Mouse (Mus musculus): ENCODE results near the gene Plekha1. TPM values are rescaled to one million over a fixed set of nuclear protein-coding genes. Genes with fewer than 3 reads are reported as not detected.

Plekha1 gene
- 107 and 110 TPM in 2 replicates for polyA plus RNA-seq (2012; rRNA removed)

DNA sequence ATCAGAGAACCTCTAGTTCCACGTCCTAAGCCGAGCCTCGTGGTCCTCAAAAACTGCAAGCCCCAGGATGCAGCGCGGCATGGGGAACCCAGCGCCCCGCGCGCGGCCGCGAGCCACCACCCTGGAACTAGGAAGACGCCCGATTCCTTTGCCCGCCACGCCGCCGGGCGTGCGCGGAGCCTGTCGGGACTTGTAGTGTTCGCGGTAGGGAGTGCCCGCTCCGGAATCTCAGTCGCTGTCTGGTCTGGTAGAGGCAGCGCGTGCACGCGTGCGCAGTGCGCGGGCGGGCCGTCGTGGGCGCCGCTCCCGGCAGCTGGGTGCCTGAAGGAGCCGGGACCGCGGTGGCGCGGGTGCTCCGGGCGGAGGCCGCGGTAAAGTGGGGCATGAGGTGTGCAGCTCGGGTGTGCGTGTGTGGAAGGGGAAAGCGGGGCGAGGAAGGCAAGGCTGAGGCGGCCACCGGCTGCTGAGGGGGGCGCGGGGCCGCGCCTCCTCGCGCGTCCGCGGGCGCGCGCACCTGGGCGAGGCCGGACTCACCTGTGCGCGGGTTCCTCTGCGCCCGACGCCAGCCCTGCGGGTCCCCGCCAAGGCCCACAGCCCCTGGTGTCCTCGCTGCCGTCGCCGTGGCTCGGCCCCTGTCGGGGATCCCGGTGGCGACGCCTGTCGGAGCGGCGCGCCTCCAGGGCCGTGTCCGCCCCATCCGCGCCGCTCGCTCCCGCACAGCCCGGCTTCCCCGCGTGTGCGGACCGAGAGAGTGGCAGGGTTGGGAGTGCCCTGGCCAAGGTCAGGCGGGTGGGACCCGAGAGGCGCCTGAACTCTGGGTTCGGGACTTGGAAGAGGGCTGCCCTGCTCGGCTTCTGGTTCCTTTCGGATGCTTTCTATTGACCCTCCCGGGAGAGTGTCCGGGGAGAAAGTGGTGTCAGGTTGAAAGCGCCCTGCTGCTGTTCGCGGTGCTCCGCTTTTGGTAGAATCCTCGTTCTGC is at the start of gene Plekha1:
Gene Plekha1, plus strand, starts transcription at position 144 of the 979 bp plus-strand sequence.
- Histone ChIP-seq H3K27me3 (ENCODE audit: control insufficient read depth, insufficient read depth, low read length) (no peaks in the 10 kb centered on the region), H3K4me1 (ENCODE audit: control insufficient read depth, insufficient read depth, low read length) (peaks cover 6% of the 10 kb centered on the region; the same call in 1 of the 2 replicates), H3K4me3 (replicated peaks; ENCODE audit: insufficient read depth, low read depth, low read length) (peak within 1 kb of the TSS; percentile 79), H3K27ac (ENCODE audit: insufficient read depth, low read length) (peak within 1 kb of the TSS; percentile 87)
- under 1% methylated on average over 104 of the region's 114 CpGs for WGBS
- TF ChIP-seq POLR2A (IDR thresholded peaks at IDR 0.05; ENCODE audit: borderline replicate concordance, insufficient read depth, low read length) = peak; percentile 74
- TF ChIP-seq CTCF (IDR thresholded peaks at IDR 0.05; ENCODE audit: borderline replicate concordance, insufficient read depth, low read depth, low read length) = no peak
- DNase-seq = peak; percentile 98 to 100

DNA sequence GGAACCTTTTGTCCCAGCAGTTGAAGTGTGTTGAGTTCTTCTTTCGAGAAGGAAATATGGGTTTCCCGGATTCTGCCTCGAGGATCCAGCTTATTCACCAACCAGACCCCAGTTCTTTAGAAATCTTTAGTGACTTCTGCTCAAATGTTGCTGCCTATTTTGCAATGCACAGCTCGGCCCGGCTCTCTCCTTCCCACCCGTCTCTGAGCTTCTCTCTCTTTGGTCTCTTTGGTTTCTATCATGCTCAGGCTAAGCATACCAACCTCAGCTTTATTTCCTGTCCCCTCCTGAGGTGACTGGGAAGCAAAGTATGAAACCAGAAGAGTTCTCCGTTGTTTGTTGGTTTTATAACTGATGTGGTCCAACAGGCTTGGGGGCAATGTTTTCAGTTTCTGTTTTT is 49.3 kb upstream of the Plekha1 start:
- no peak for DNase-seq
- 83% methylated on average over 7 of the region's 7 CpGs for WGBS
- H3K4me1 ChIP-seq (ENCODE audit: control insufficient read depth, insufficient read depth, low read length) = no peaks in the 10 kb centered on the region
- H3K4me3 ChIP-seq (replicated peaks; ENCODE audit: insufficient read depth, low read depth, low read length) = no peak overlapping the region
- H3K27ac ChIP-seq (ENCODE audit: insufficient read depth, low read length) = no peak overlapping the region
- H3K27me3 ChIP-seq (ENCODE audit: control insufficient read depth, insufficient read depth, low read length) = no peaks in the 10 kb centered on the region
- TF ChIP-seq CTCF (IDR thresholded peaks at IDR 0.05; ENCODE audit: borderline replicate concordance, insufficient read depth, low read depth, low read length) (no peak), POLR2A (IDR thresholded peaks at IDR 0.05; ENCODE audit: borderline replicate concordance, insufficient read depth, low read length) (no peak)

DNA sequence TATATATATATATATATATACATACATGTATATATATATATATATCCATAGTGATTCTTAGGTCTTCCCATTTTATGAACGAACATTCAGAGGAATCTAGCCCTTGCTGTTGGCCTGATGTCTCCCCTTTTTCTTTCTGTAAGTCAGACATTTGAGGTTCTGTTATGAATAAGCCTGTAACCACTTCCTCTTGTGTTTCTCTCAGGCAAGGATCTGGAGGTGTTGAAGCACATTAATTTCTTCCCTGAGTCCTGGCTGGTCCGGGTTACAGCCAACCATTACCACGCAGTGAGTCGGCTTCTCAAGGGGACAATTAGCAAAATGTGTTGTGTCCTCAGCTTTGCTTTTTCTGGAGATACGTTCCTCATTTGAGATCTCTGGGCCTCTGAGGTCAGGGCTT is 46.7 kb upstream of the Plekha1 start:
- TF ChIP-seq CTCF (IDR thresholded peaks at IDR 0.05; ENCODE audit: borderline replicate concordance, insufficient read depth, low read depth, low read length) (no peak), POLR2A (IDR thresholded peaks at IDR 0.05; ENCODE audit: borderline replicate concordance, insufficient read depth, low read length) (no peak)
- DNase-seq = no peak
- 84% methylated on average over 5 of the region's 5 CpGs for WGBS
- Histone ChIP-seq H3K4me1 (ENCODE audit: control insufficient read depth, insufficient read depth, low read length) (no peaks in the 10 kb centered on the region), H3K4me3 (replicated peaks; ENCODE audit: insufficient read depth, low read depth, low read length) (no peak overlapping the region), H3K27me3 (ENCODE audit: control insufficient read depth, insufficient read depth, low read length) (no peaks in the 10 kb centered on the region), H3K27ac (ENCODE audit: insufficient read depth, low read length) (no peak overlapping the region)

DNA sequence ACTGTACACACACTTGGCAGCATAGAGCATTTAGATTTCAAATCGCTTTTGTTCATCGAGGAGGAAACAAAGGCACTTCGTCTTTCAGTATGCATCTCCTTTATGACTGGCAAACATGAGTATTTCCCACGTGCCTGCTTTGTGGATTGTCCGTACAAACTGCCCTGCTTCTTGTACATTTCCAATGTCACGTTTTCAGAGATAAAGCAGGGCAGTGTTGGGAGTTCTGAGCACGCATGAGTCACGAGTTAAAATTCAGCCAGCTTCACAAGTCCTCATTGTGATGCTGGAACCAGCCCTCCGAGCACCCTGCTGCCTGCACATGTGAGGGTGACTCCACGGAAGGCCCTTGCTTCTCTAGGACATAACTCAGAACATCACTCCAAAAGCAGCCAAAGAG is 45.9 kb upstream of the Plekha1 start:
- Histone ChIP-seq H3K4me3 (replicated peaks; ENCODE audit: insufficient read depth, low read depth, low read length) (no peak overlapping the region), H3K27me3 (ENCODE audit: control insufficient read depth, insufficient read depth, low read length) (no peaks in the 10 kb centered on the region), H3K27ac (ENCODE audit: insufficient read depth, low read length) (no peak overlapping the region), H3K4me1 (ENCODE audit: control insufficient read depth, insufficient read depth, low read length) (no peaks in the 10 kb centered on the region)
- DNase-seq = no peak
- 45% methylated on average over 10 of the region's 10 CpGs for WGBS
- TF ChIP-seq CTCF (IDR thresholded peaks at IDR 0.05; ENCODE audit: borderline replicate concordance, insufficient read depth, low read depth, low read length) = no peak
- TF ChIP-seq POLR2A (IDR thresholded peaks at IDR 0.05; ENCODE audit: borderline replicate concordance, insufficient read depth, low read length) = no peak

DNA sequence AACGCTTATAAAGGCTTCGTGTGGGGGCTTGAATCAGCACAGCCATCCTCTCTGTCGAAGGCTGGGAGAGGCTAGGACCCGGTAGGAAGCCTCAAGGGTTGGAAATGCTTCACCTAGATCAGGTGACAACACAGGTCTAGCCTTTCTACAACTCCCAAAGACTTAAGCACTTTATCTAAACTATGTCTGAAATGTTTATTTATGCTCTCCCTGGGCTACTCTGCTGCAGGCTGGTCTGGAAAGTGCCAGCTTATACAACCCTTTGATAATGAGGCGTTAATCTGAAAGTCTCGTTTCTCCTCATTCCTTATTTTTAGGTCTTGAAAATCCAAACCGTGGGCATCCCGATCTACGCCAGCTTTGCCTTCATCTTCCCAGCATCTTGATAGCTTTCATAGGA is 41.6 kb upstream of the Plekha1 start:
- Histone ChIP-seq H3K27ac (ENCODE audit: insufficient read depth, low read length) (no peak overlapping the region), H3K4me3 (replicated peaks; ENCODE audit: insufficient read depth, low read depth, low read length) (no peak overlapping the region), H3K4me1 (ENCODE audit: control insufficient read depth, insufficient read depth, low read length) (no peaks in the 10 kb centered on the region), H3K27me3 (ENCODE audit: control insufficient read depth, insufficient read depth, low read length) (no peaks in the 10 kb centered on the region)
- TF ChIP-seq POLR2A (IDR thresholded peaks at IDR 0.05; ENCODE audit: borderline replicate concordance, insufficient read depth, low read length) = no peak
- TF ChIP-seq CTCF (IDR thresholded peaks at IDR 0.05; ENCODE audit: borderline replicate concordance, insufficient read depth, low read depth, low read length) = no peak
- no peak for DNase-seq
- 83% methylated on average over 9 of the region's 9 CpGs for WGBS

DNA sequence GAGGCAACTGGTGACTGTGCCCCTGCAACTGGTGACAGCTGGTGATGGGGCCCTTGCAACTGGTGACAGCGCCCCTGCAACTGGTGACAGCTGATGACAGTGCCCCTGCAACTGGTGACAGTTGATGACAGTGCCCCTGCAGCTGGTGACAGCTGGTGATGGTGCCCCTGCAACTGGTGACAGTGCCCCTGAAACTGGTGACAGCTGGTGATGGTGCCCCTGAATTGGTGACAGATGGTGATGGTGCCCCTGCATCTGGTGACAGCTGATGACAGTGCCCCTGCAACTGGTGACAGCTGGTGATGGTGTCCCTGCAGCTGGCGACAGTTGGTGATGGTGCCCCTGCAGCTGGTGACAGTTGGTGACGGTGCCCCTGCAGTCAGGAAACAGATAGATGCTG is 39.2 kb upstream of the Plekha1 start:
- Histone ChIP-seq H3K4me1 (ENCODE audit: control insufficient read depth, insufficient read depth, low read length) (no peaks in the 10 kb centered on the region), H3K4me3 (replicated peaks; ENCODE audit: insufficient read depth, low read depth, low read length) (no peak overlapping the region), H3K27ac (ENCODE audit: insufficient read depth, low read length) (no peak overlapping the region), H3K27me3 (ENCODE audit: control insufficient read depth, insufficient read depth, low read length) (no peaks in the 10 kb centered on the region)
- 76% methylated on average over 3 of the region's 3 CpGs for WGBS
- DNase-seq = no peak
- TF ChIP-seq POLR2A (IDR thresholded peaks at IDR 0.05; ENCODE audit: borderline replicate concordance, insufficient read depth, low read length) = no peak
- TF ChIP-seq CTCF (IDR thresholded peaks at IDR 0.05; ENCODE audit: borderline replicate concordance, insufficient read depth, low read depth, low read length) = no peak

DNA sequence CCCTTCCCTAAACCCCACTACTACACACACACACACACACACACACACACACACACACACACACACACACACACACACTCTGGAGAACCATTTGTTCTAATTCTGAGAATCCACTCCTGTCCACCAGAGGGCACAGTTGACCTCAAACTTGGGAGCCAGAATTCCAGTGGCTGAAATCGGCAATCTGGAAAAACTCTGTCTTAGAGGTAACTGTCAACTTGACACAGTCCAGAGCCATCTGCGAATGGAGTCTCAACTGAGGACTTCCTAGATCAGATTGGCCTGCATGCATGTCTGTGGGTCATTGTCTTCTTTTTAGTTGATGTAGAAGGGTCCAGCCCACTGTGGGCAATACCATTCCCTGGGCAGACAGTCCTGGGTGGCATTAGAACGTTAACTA is 38.1 kb upstream of the Plekha1 start:
- Histone ChIP-seq H3K27me3 (ENCODE audit: control insufficient read depth, insufficient read depth, low read length) (no peaks in the 10 kb centered on the region), H3K4me1 (ENCODE audit: control insufficient read depth, insufficient read depth, low read length) (no peaks in the 10 kb centered on the region), H3K27ac (ENCODE audit: insufficient read depth, low read length) (no peak overlapping the region), H3K4me3 (replicated peaks; ENCODE audit: insufficient read depth, low read depth, low read length) (no peak overlapping the region)
- peak; percentile 58 to 60 for DNase-seq
- WGBS = 37% methylated on average over 3 of the region's 3 CpGs
- TF ChIP-seq CTCF (IDR thresholded peaks at IDR 0.05; ENCODE audit: borderline replicate concordance, insufficient read depth, low read depth, low read length) (peak; percentile 76), POLR2A (IDR thresholded peaks at IDR 0.05; ENCODE audit: borderline replicate concordance, insufficient read depth, low read length) (no peak)

All from cerebellum, adult 2 months (tissue).